ENCODE assay signal across 19 mouse cellular contexts in genomic region chr2:49415868-49416267, GRCm38 (mm10). TPM values are rescaled to one million over a fixed set of nuclear protein-coding genes. Genes with fewer than 3 reads are reported as not detected.
DNase-seq lines count a peak whose midpoint lies in the region; ATAC-seq and TF ChIP-seq lines count a peak whose summit lies in the region.
"Had no signal": no experiment of that assay in that cellular context is flagged by ENCODE, and none has a peak within 500 bp of the region (broad histone marks: within the 10 kb centered on the region; RNA-seq: fewer than 3 reads in every experiment).

No protein-coding gene starts in this region.

- no peaks in the 10 kb centered on the region for H3K9me3 ChIP-seq in heart, embryonic 13.5 days
- H3K9me3 ChIP-seq: embryonic facial prominence, embryonic 12.5 days; hindbrain, embryonic 10.5 days; intestine, embryonic 15.5 days had no signal

- no peak overlapping the region for H3K9ac ChIP-seq in heart, embryonic 13.5 days
- H3K9ac ChIP-seq: embryonic facial prominence, embryonic 12.5 days; hindbrain, embryonic 14.5 days; intestine, embryonic 15.5 days had no signal

- H3K27ac ChIP-seq in heart, embryonic 13.5 days (replicated peaks): 0 out of 2 replicates have a peak overlapping the region, but pooled peaks have one; percentile 0
- peak overlapping the region; percentile 53; the same call in 1 of the 2 replicates for H3K27ac ChIP-seq in spleen, adult 2 months (ENCODE audit: insufficient read depth, low read length)
- H3K27ac ChIP-seq: embryonic facial prominence, embryonic 12.5 days; heart, adult 2 months; hindbrain, embryonic 10.5 days; hindbrain, embryonic 14.5 days; intestine, embryonic 15.5 days had no signal

- peaks cover 10% of the 10 kb centered on the region for H3K4me1 ChIP-seq in heart, embryonic 13.5 days
- peaks cover 10% of the 10 kb centered on the region; the same call in 1 of the 2 replicates for H3K4me1 ChIP-seq in spleen, adult 2 months (ENCODE audit: control insufficient read depth, insufficient read depth, insufficient read length)
- H3K4me1 ChIP-seq: hindbrain, embryonic 10.5 days; intestine, embryonic 15.5 days had no signal

- no peak for TF ChIP-seq POLR2A in spleen, adult 2 months (IDR thresholded peaks at IDR 0.05; ENCODE audit: low read depth, low read length)

- H3K4me3 ChIP-seq in heart, embryonic 13.5 days: no peak overlapping the region
- H3K4me3 ChIP-seq in spleen, adult 2 months (ENCODE audit: extremely low read depth, insufficient read depth, insufficient read length): no peak overlapping the region
- H3K4me3 ChIP-seq: embryonic facial prominence, embryonic 12.5 days; heart, adult 2 months; hindbrain, embryonic 10.5 days; intestine, embryonic 15.5 days had no signal

- WGBS in heart, embryonic 13.5 days: 30% methylated on average over 3 of the region's 3 CpGs
- 63% methylated on average over 3 of the region's 3 CpGs for WGBS in spleen, adult 2 months

- TF ChIP-seq CTCF in spleen, adult 2 months (IDR thresholded peaks at IDR 0.05; ENCODE audit: extremely low read depth, insufficient read depth, insufficient read length, insufficient replicate concordance): no peak

- H3K4me2 ChIP-seq in heart, embryonic 13.5 days: no peak overlapping the region
- H3K4me2 ChIP-seq: embryonic facial prominence, embryonic 12.5 days; heart, embryonic 11.5 days; hindbrain, embryonic 14.5 days; intestine, embryonic 15.5 days had no signal

- no peak for ATAC-seq in heart, embryonic 13.5 days (ENCODE audit: extremely low read depth, insufficient number of reproducible peaks, low FRiP score, low TSS enrichment)
- ATAC-seq in activated CD4-positive, CD25-positive, alpha-beta regulatory T cell, adult 4 months: no peak
- ATAC-seq: intestine, embryonic 15.5 days had no signal

- DNase-seq in heart, adult 11 months: no peak
- DNase-seq in spleen, adult 2 months (ENCODE audit: low read depth in 1 of 2, low spot score in 2 of 2): no peak
- no peak for DNase-seq in spleen, adult 18-20 months
- DNase-seq in naive thymus-derived CD4-positive, alpha-beta T cell, adult 2 months (ENCODE audit: low read depth): peak; percentile 7
- no peak for DNase-seq in Muller cell, postnatal 12 days (ENCODE audit: inconsistent ontology term)
- DNase-seq: adrenal gland, postnatal 14 days; cerebellum, adult 11-12 months; cerebellum, adult 9-10 months; cerebellum, postnatal 25 days; gastrocnemius, postnatal 10 days; heart, adult 2 months had no signal

- H3K27me3 ChIP-seq in heart, embryonic 13.5 days (replicated peaks): no peaks in the 10 kb centered on the region
- H3K27me3 ChIP-seq in spleen, adult 2 months (ENCODE audit: control insufficient read depth, insufficient read depth, low read length): no peaks in the 10 kb centered on the region
- H3K27me3 ChIP-seq: CH12.LX; embryonic facial prominence, embryonic 12.5 days; intestine, embryonic 15.5 days had no signal

- no peaks in the 10 kb centered on the region for H3K36me3 ChIP-seq in heart, embryonic 13.5 days
- H3K36me3 ChIP-seq in spleen, adult 2 months (ENCODE audit: control insufficient read depth, insufficient read depth, low read length): no peaks in the 10 kb centered on the region
- H3K36me3 ChIP-seq: embryonic facial prominence, embryonic 12.5 days; hindbrain, embryonic 10.5 days; intestine, embryonic 15.5 days had no signal

RNA-seq across cellular contexts. Expression of gene Epc2, which starts 35.4 kb away (rescaled TPM):
- 3.8 and 4.8 TPM in 2 replicates for polyA plus RNA-seq in heart, embryonic 13.5 days (2015; fragmentation: Nextera tagmentation; extraction: Ambion mirVana)
- 5.5 and 5.7 TPM in 2 replicates for polyA plus RNA-seq in spleen, adult 2 months (2012; rRNA removed)
- 1 to 10 TPM; 7.0 TPM for polyA plus RNA-seq in activated CD4-positive, CD25-positive, alpha-beta regulatory T cell, adult 4 months (2017; shearing (Covaris generic))
